8 mouse cellular contexts compared by ENCODE assay signal in genomic region chr12:16958851-16959250, GRCm38 (mm10). TPM values are rescaled to one million over a fixed set of nuclear protein-coding genes. Genes with fewer than 3 reads are reported as not detected.
DNase-seq lines count a peak whose midpoint lies in the region; TF ChIP-seq lines count a peak whose summit lies in the region.

No protein-coding gene starts in this region.

- H3K36me3 ChIP-seq in E14TG2a.4 (ENCODE audit: insufficient read depth, low read length), result peaks cover 55% of the 10 kb centered on the region

- no peak overlapping the region for H3K4me3 ChIP-seq in E14TG2a.4 (replicated peaks; ENCODE audit: low read length)

- peak; percentile 62 for TF ChIP-seq CTCF in E14TG2a.4 (conservative IDR thresholded peaks at IDR 0.05; ENCODE audit: low read length)

- H3K27me3 ChIP-seq in E14TG2a.4 (ENCODE audit: insufficient read depth, low read length), result no peaks in the 10 kb centered on the region

- H3K9me3 ChIP-seq in E14TG2a.4 (ENCODE audit: low read length), result no peaks in the 10 kb centered on the region

- intact Hi-C loops in left cerebral cortex, postnatal 4 days (cut with DNase I), result no loop called here

- no peaks in the 10 kb centered on the region for H3K4me1 ChIP-seq in E14TG2a.4 (replicated peaks; ENCODE audit: low read depth, low read length)

- DNase-seq in kidney, adult 9 months, result peak; percentile 19
- DNase-seq in kidney, adult 18-20 months, result no peak
- DNase-seq in c-Kit-positive CD71-negative TER-119-negative erythroid progenitor cells, embryonic 14.5 days (ENCODE audit: low read depth), result peak; percentile 16
- DNase-seq in lung, postnatal 14 days, result peak; percentile 34
- DNase-seq in layer of hippocampus, postnatal 25 days (ENCODE audit: extremely low spot score in 1 of 2, low spot score in 1 of 2), result no peak
- DNase-seq in left cerebral cortex, postnatal 4 days, result no peak
- DNase-seq in right cerebral cortex, adult 18-20 months, result no peak

RNA-seq across cellular contexts. Expression of gene Pqlc3, which starts 41.4 kb away (rescaled TPM):
- 1 to 10 TPM in 1 of 2 experiments, under 1 TPM in 1; 0.49 to 1.0 TPM for total RNA-seq in layer of hippocampus, postnatal 25 days (2021)
- total RNA-seq in left cerebral cortex, postnatal 4 days (2021), result 1 to 10 TPM in 1 of 2 experiments, under 1 TPM in 1; 0.68 to 1.1 TPM

RNA-seq across cellular contexts. Expression of gene 2410004P03Rik, which starts 52.7 kb away (rescaled TPM):
- 1 to 10 TPM; 1.3 to 1.4 TPM for total RNA-seq in layer of hippocampus, postnatal 25 days (2021)
- 1 to 10 TPM; 1.2 to 2.4 TPM for total RNA-seq in left cerebral cortex, postnatal 4 days (2021)

Comparison
In these comparisons a context has a peak if more than half of its experiments do, and no peak if none do; other contexts are left out.
1. DNase-seq: peak in kidney, adult 9 months (single experiment), c-Kit-positive CD71-negative TER-119-negative erythroid progenitor cells, embryonic 14.5 days (single experiment) and lung, postnatal 14 days (single experiment); none in kidney, adult 18-20 months (single experiment), layer of hippocampus, postnatal 25 days (0 of 2), left cerebral cortex, postnatal 4 days (single experiment) and right cerebral cortex, adult 18-20 months (single experiment).